Mouse (Mus musculus) kidney, adult 2 months (tissue): Measurements from ENCODE around the gene Bak1. TPM values are rescaled to one million over a fixed set of nuclear protein-coding genes. Genes with fewer than 3 reads are reported as not detected.
A peak's percentile ranks its signal among the peaks of the same experiment; 100 is the strongest.

Experiments
- DNase-seq: peaks from one replicate; pipeline ENCODE4 v3.0.0; 2021
- H3K27ac ChIP-seq: fragments of 200-500 bp; 2 replicates; pipeline ENCODE4 v1.5.1; 2012; ENCODE audit warnings: low read depth, low read length, control low read depth, inconsistent platforms; ENCODE audit not compliant: insufficient read depth
- H3K27me3 ChIP-seq: fragments of 200-500 bp; replicated peaks from 2 replicates; pipeline ENCODE4 v1.6.1; 2012; ENCODE audit warnings: mild to moderate bottlenecking, moderate library complexity, low read length, inconsistent platforms; ENCODE audit not compliant: control insufficient read depth, insufficient read depth
- H3K36me3 ChIP-seq: fragments of 200-500 bp; 2 replicates; pipeline ENCODE4 v1.6.1; 2012; ENCODE audit warnings: mild to moderate bottlenecking, moderate library complexity, low read length, inconsistent platforms; ENCODE audit not compliant: control insufficient read depth, insufficient read depth
- H3K4me1 ChIP-seq: fragments of 200-500 bp; 2 replicates; pipeline ENCODE4 v1.6.1; 2011; ENCODE audit warnings: low read length; ENCODE audit not compliant: control insufficient read depth, insufficient read depth
- H3K4me3 ChIP-seq: fragments of 200-500 bp; 2 replicates; pipeline ENCODE4 v1.5.1; 2011; ENCODE audit warnings: mild to moderate bottlenecking, low read depth, low read length, control low read depth; ENCODE audit not compliant: insufficient read depth
- CTCF ChIP-seq: fragments of 200-500 bp; conservative IDR thresholded peaks from 2 replicates; pipeline ENCODE4 v1.5.1; 2011; ENCODE audit warnings: low read depth, mild to moderate bottlenecking, control low read depth, low read length, moderate library complexity, mixed read lengths; ENCODE audit not compliant: insufficient read depth, insufficient read length
- POLR2A ChIP-seq: fragments of 200-500 bp; IDR thresholded peaks from one replicate; pipeline ENCODE4 v1.6.1; 2011; ENCODE audit warnings: low read depth, low read length, control low read depth
- WGBS: fragments of 180-500 bp; shearing (Covaris S2); methylation state at CpG from one replicate; pipeline ENCODE4 v1.1.7; 2018; 5-methylcytosine and 5-hydroxymethylcytosine counted together
- polyA plus RNA-seq: library from polyadenylated mRNA; depleted of rRNA; stranded (reverse); fragments of >200 nt; gene quantifications from 2 replicates; pipeline ENCODE4 v1.2.3, GENCODE M21; 2012; rRNA removed

Bak1 gene
- polyA plus RNA-seq, 1 experiment, result 39.4 TPM

DNA sequence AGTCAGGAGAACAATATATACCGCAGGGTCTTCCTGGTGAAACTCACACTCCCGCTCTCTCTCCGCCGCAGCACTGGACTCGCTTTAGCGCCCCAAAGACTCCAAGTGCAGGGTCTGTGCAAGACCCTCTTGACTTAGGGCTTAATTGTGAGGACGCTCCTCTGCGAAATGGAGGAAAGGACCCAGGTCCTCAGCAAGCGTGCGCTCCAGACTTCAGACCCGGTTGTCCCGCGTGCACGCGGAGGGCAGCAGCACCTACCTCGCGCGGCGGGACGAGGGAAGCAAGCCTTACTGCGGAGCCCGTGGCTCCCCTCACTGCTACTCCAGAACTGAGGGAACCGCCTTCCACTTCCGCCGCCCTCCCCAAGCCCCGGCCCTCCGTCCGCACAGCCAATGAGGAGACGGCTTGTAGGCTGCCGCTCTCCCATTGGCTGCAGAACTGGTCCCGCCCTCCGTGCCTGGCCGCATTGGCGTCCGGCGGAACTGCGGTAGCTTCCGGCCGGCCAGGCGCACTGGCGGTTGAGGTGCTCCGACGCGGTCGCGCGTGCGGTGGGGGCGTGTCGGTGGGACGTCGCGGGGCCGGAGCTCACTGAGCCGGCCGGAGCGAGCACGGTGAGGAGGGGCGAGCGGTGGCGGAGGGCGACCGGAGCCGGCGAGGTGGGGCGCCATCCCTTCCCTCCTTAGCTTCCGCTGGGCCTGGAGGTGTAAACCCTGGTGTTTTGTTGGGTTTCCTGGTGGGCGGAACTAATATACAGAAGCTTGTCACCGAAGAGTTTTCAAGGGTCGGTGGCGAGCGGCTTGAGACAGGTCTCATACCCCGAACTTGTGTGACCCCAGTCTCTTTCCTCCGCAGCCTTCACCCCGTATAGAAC, 55.9 kb downstream of the Bak1 start, which contains the start of gene Zbtb9:
Zbtb9 (plus strand) TSS at position 465 of the 872 bp plus-strand sequence.
- Histone ChIP-seq H3K4me1 (peaks cover 6% of the 10 kb centered on the region; the same call in 1 of the 2 replicates), H3K4me3 (peak within 1 kb of the TSS; percentile 90), H3K36me3 (no peaks in the 10 kb centered on the region), H3K27ac (peak within 1 kb of the TSS; percentile 65), H3K27me3 (no peaks in the 10 kb centered on the region)
- TF ChIP-seq CTCF (no peak), POLR2A (peak; percentile 87)
- WGBS, result under 1% methylated on average over 75 of the region's 75 CpGs
- DNase-seq, result peak; percentile 98

DNA sequence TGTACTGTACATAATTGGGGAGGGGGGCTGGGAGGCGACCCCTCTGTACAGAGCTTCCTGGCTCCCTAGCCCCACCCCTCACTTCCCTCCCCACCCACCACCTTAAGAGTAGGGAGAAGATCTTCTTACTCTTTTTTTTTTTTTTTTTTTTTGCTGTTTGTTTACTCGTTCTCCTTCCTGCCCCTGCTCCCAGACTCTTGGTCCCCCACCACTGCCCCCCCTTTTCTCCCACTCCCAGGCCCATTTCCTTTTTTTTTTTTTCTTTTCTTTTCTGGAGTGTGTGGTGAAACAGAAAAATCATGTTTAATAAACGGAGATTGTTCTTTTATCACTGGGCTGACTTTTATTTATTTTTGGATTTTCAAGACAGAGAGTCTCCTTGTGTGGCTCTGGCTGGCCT, 56.7 kb downstream of the Bak1 start:
- WGBS, result 1% methylated on average over 3 of the region's 3 CpGs
- H3K4me3 ChIP-seq, result peak overlapping the region; percentile 90
- H3K27ac ChIP-seq, result no peak overlapping the region
- no peak for TF ChIP-seq CTCF
- no peak for DNase-seq
- no peaks in the 10 kb centered on the region for H3K27me3 ChIP-seq
- H3K4me1 ChIP-seq, result peaks cover 6% of the 10 kb centered on the region; the same call in 1 of the 2 replicates
- H3K36me3 ChIP-seq, result no peaks in the 10 kb centered on the region

DNA sequence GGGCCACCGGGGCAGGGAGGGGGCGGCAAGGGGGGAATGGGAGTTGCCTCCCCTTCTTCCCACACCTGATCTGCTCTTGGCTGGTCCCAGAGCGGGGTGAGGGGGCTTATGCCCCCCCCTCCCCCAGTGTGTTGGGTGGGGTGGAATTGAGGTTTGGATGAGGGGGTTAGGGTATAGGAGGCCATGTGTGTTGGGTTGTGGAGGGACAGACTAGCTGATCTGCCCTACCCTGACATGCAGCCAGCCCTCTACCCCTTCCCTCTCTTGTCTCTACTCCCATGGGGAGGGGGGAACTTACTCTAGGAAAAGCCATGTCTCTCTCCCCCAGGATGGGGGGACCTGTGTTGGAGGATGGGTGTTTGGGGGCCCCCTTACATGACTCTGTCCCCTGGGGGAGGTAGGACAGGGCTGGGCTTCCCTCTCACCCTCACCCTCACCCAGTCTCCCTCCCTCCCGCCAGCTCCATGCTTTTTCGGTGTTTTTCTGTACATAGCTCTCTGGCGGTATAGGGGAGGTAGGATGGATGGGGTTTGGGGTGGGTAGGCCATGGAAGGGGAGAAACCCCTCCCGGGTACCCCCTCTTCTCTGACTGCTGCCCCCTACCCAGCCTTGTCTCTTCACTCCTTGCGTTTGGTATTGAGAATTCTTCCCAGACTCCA, 57.4 kb downstream of the Bak1 start:
- TF ChIP-seq CTCF (no peak), POLR2A (no peak)
- 59% methylated on average over 8 of the region's 8 CpGs for WGBS
- no peak for DNase-seq
- H3K27ac ChIP-seq, result no peak overlapping the region
- no peaks in the 10 kb centered on the region for H3K27me3 ChIP-seq
- H3K4me3 ChIP-seq, result no peak overlapping the region
- H3K36me3 ChIP-seq, result no peaks in the 10 kb centered on the region
- peaks cover 6% of the 10 kb centered on the region; the same call in 1 of the 2 replicates for H3K4me1 ChIP-seq

DNA sequence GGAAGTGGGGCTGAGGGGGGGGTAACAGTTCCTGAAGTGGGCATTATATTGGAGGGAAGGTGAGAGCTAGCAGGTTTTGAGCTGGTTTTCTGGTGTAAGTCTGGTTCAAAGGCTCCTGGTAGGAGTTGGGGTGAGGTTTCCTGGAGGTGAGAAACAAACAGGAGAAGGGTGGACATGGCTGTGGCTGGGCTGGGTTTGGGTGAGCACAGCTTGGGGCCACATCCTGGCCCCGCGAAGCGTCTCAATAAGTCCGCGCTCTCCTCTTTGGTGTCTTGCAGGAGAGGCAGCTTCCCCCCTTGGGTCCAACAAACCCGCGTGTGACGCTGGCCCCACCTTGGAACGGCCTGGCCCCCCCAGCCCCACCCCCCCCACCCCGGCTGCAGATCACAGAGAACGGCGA, 58.6 kb downstream of the Bak1 start:
- no peak for DNase-seq
- 75% methylated on average over 12 of the region's 12 CpGs for WGBS
- Histone ChIP-seq H3K4me1 (peaks cover 6% of the 10 kb centered on the region; the same call in 1 of the 2 replicates), H3K36me3 (no peaks in the 10 kb centered on the region), H3K27me3 (no peaks in the 10 kb centered on the region), H3K27ac (no peak overlapping the region), H3K4me3 (no peak overlapping the region)
- TF ChIP-seq CTCF (no peak), POLR2A (no peak)

Other genes starting within 250 kb of the Bak1 start
- 18.4 and 21.4 TPM in 2 replicates for gene Bnip1, start 247.9 kb downstream of the Bak1 start, polyA plus RNA-seq
- gene Nkx2-5, start 184.0 kb downstream of the Bak1 start, polyA plus RNA-seq, result 0.05 TPM in 1 of 2 replicates, not detected in the other
- 1.3 and 1.5 TPM in 2 replicates for gene Kifc5b, start 111.9 kb downstream of the Bak1 start, polyA plus RNA-seq
- 41.2 and 52.0 TPM in 2 replicates for gene Phf1, start 96.0 kb downstream of the Bak1 start, polyA plus RNA-seq
- gene Cuta, start 89.4 kb downstream of the Bak1 start, polyA plus RNA-seq, result 145 and 183 TPM in 2 replicates
- gene Syngap1, start 87.8 kb downstream of the Bak1 start, polyA plus RNA-seq, result 14.8 and 16.8 TPM in 2 replicates
- 6.5 and 10.0 TPM in 2 replicates for gene Zbtb9, start 55.8 kb downstream of the Bak1 start, polyA plus RNA-seq
- 4.4 and 6.9 TPM in 2 replicates for gene Itpr3, start 28.3 kb upstream of the Bak1 start, polyA plus RNA-seq
- 208 and 218 TPM in 2 replicates for gene Uqcc2, start 104.9 kb upstream of the Bak1 start, polyA plus RNA-seq
- 0.79 and 1.1 TPM in 2 replicates for gene Ip6k3, start 138.8 kb upstream of the Bak1 start, polyA plus RNA-seq
- 48.4 and 64.4 TPM in 2 replicates for gene Lemd2, start 175.5 kb upstream of the Bak1 start, polyA plus RNA-seq